Mouse (Mus musculus): ENCODE measurements around the gene Abcc4.

DNA sequence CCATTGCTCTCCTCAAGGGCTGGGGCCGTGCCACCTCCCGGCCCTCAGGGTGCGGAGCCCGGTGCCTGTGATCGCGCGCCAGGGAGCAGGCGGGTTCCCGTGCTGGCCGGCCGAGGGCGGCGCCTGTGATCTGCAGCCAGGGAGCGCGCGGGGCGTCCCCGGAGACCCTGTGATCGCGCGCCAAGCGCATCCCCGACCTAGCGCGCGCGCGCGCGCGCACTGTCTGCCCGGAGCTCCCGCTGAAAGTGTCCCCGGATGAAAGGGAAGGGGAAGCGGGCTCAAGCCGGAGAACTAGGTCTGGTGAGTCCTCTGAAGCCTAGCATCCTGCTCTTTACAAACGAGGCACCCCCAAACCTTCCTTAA lies 232.2 kb downstream of the Abcc4 start:
- TF ChIP-seq CTCF (IDR thresholded peaks at IDR 0.05; ENCODE audit: control insufficient read depth, insufficient read depth, insufficient replicate concordance, low read depth, low read length) (no peak), POLR2A (IDR thresholded peaks at IDR 0.05; ENCODE audit: control insufficient read depth, low read depth, low read length) (no peak)

All from testis, adult 2 months (tissue).